Comparison of ENCODE assay signal across 11 mouse cellular contexts in the genomic region with DNA sequence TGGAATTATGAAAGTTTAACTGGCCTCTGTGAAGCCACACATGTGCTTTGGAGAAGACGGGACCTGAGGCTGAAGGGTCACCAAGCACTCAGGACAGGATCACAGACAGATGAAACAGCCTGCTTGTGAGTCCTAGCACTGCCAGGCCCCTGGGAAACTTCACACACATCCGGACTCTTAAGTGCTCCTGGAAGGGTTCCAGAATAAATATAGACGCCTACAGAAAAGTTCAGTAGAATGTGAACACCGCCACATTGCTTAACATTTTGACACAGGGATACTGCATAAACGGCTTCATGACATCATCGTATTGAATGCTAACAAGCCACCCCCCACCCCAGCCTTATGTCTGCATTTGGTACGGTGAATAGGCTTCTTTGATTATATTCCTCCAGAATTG.
DNase-seq lines count a peak whose midpoint lies in the region; ATAC-seq and TF ChIP-seq lines count a peak whose summit lies in the region.
"Had no signal": no experiment of that assay in that cellular context is flagged by ENCODE, and none has a peak within 500 bp of the region (broad histone marks: within the 10 kb centered on the region; RNA-seq: fewer than 3 reads in every experiment).

No protein-coding gene starts in this region.

- H3K27ac ChIP-seq in hindbrain, embryonic 11.5 days (ENCODE audit: low read depth, low read length), result no peak overlapping the region
- H3K27ac ChIP-seq in hindbrain, postnatal 0 days, result no peak overlapping the region
- H3K27ac ChIP-seq: hindbrain, embryonic 12.5 days had no signal

- no peak overlapping the region for H3K4me3 ChIP-seq in hindbrain, embryonic 11.5 days (ENCODE audit: low read depth, low read length)
- no peak overlapping the region for H3K4me3 ChIP-seq in hindbrain, postnatal 0 days (ENCODE audit: low read length)
- H3K4me3 ChIP-seq: hindbrain, embryonic 12.5 days; myocyte had no signal

- intact Hi-C loops in left cerebral cortex, postnatal 10 days (cut with DNase I), result no loop called here

- 78% methylated on average over 7 of the region's 7 CpGs for WGBS in hindbrain, embryonic 11.5 days
- 59% methylated on average over 7 of the region's 7 CpGs for WGBS in hindbrain, postnatal 0 days

- no peaks in the 10 kb centered on the region for H3K36me3 ChIP-seq in hindbrain, embryonic 11.5 days (ENCODE audit: control insufficient read depth, insufficient read depth, low read length)
- no peaks in the 10 kb centered on the region for H3K36me3 ChIP-seq in hindbrain, postnatal 0 days (ENCODE audit: insufficient read depth, low read length)
- H3K36me3 ChIP-seq: hindbrain, embryonic 12.5 days had no signal

- H3K9ac ChIP-seq in hindbrain, embryonic 11.5 days (ENCODE audit: low read depth, low read length), result no peak overlapping the region
- H3K9ac ChIP-seq in hindbrain, postnatal 0 days (replicated peaks; ENCODE audit: low read length), result no peak overlapping the region
- H3K9ac ChIP-seq: hindbrain, embryonic 12.5 days had no signal

- peak; percentile 5 for DNase-seq in hindbrain, embryonic 11.5 days (ENCODE audit: low spot score)
- no peak for DNase-seq in hindbrain, postnatal 0 days (ENCODE audit: low spot score)
- peak; percentile 14 for DNase-seq in fibroblast of lung, adult 2 months (ENCODE audit: low read depth)
- DNase-seq in heart, postnatal 4 days, result peak; percentile 5
- DNase-seq in lung, postnatal 14 days, result peak; percentile 1
- no peak for DNase-seq in cerebellum, postnatal 10 days
- DNase-seq in left cerebral cortex, postnatal 10 days (ENCODE audit: extremely low spot score in 1 of 2, low spot score in 2 of 2), result no peak
- DNase-seq: spleen, adult 18-20 months had no signal

- ATAC-seq in hindbrain, embryonic 11.5 days (ENCODE audit: low FRiP score), result no peak
- no peak for ATAC-seq in hindbrain, postnatal 0 days
- ATAC-seq: forebrain, embryonic 14.5 days had no signal

- no peak for TF ChIP-seq CTCF in hindbrain, postnatal 0 days (IDR thresholded peaks at IDR 0.05; ENCODE audit: low read depth)

- H3K4me2 ChIP-seq in hindbrain, embryonic 11.5 days (replicated peaks; ENCODE audit: low read depth, low read length), result no peak overlapping the region
- H3K4me2 ChIP-seq in hindbrain, postnatal 0 days (ENCODE audit: low read depth, low read length), result no peak overlapping the region
- H3K4me2 ChIP-seq: hindbrain, embryonic 12.5 days had no signal

- H3K9me3 ChIP-seq in hindbrain, embryonic 11.5 days (ENCODE audit: control insufficient read depth, low read length), result no peaks in the 10 kb centered on the region
- no peaks in the 10 kb centered on the region for H3K9me3 ChIP-seq in hindbrain, postnatal 0 days (ENCODE audit: low read length)
- H3K9me3 ChIP-seq: hindbrain, embryonic 12.5 days had no signal

- no peaks in the 10 kb centered on the region for H3K27me3 ChIP-seq in hindbrain, embryonic 11.5 days (ENCODE audit: control insufficient read depth, insufficient read depth, low read length)
- H3K27me3 ChIP-seq in hindbrain, postnatal 0 days (ENCODE audit: insufficient read depth, low read length), result no peaks in the 10 kb centered on the region
- H3K27me3 ChIP-seq: hindbrain, embryonic 12.5 days had no signal

- H3K4me1 ChIP-seq in hindbrain, embryonic 11.5 days (replicated peaks; ENCODE audit: control insufficient read depth, insufficient read depth, low read length), result no peaks in the 10 kb centered on the region
- no peaks in the 10 kb centered on the region for H3K4me1 ChIP-seq in hindbrain, postnatal 0 days (ENCODE audit: insufficient read depth, low read length)
- H3K4me1 ChIP-seq: hindbrain, embryonic 12.5 days had no signal

Comparison
In these comparisons a context has a peak if more than half of its experiments do, and no peak if none do; other contexts are left out.
1. DNase-seq: peak in hindbrain, embryonic 11.5 days (single experiment), fibroblast of lung, adult 2 months (single experiment), heart, postnatal 4 days (single experiment) and lung, postnatal 14 days (single experiment); none in hindbrain, postnatal 0 days (single experiment), cerebellum, postnatal 10 days (0 of 2) and left cerebral cortex, postnatal 10 days (0 of 2).